Mouse (Mus musculus) bone marrow macrophage, adult 2 months (primary cell): ENCODE results near the gene Mcm7.
A peak's percentile ranks its signal among the peaks of the same experiment; 100 is the strongest.

Experiments used
- CTCF ChIP-seq: IDR thresholded peaks from 2 replicates; pipeline ENCODE4 v1.5.1; 2012; ENCODE audit warnings: low read depth, mild to moderate bottlenecking, low read length, moderate library complexity
- POLR2A ChIP-seq: IDR thresholded peaks from 2 replicates; pipeline ENCODE4 v1.6.1; 2012; ENCODE audit warnings: mild to moderate bottlenecking, low read depth, low read length, borderline replicate concordance

DNA sequence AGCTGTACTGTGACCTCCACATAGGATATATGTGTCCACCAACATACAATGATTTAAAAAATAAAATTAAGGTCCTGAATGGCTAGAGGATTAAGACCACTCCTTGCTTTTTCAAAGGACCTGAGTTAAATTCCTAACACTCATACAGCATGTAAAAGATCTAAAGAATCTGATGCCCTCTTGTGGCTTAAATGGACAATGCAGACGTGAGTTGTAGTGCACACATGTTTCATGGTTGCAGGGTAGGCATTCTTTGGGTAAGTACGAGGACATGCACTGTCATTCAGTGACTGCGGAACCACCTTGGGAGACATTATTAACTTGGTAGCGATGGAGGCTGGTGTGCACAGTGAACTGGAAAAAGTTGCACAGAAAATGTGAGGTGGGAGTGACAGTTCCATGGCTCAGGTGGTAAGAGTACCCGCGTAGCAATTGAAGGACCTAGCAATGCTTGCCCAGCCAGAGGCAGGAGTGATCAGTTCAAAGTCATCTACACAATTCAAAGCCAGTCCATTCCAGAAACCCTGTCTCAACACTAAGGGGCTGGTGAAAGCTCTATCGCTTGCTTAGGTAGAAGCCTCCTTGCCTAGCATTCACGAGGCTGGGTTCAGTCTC lies 34.2 kb downstream of the Mcm7 start:
- peak; percentile 9; the same call in 1 of the 2 replicates for TF ChIP-seq CTCF
- no peak for TF ChIP-seq POLR2A
